Mouse (Mus musculus): ENCODE measurements at regions not wholly inside any gene's neighbourhood (a gene's known extent, or its start where the extent isn't known, plus 50 kb on each side); places are given as distances from the start of the nearest gene placed in this dataset.
"Not testable (repeated sequence)": the region's sequence is repeated elsewhere in the genome, so short reads cannot be mapped to it uniquely, and the experiment has no call there.

- no peak overlapping the region for H3K4me2 ChIP-seq (ENCODE audit: low read depth, low read length)
- no peak overlapping the region for H3K9ac ChIP-seq (ENCODE audit: low read length)
- WGBS: 10% methylated on average over 1 of the region's 1 CpGs
- no peak overlapping the region for H3K27ac ChIP-seq (ENCODE audit: low read length)
- no peak for ATAC-seq (replicated peaks; ENCODE audit: extremely low read depth, insufficient read depth, low FRiP score)
- no peaks in the 10 kb centered on the region for H3K36me3 ChIP-seq (ENCODE audit: control insufficient read depth, insufficient read depth)
- H3K27me3 ChIP-seq (ENCODE audit: control insufficient read depth, insufficient read depth, low read length): no peaks in the 10 kb centered on the region
- H3K4me1 ChIP-seq (ENCODE audit: control insufficient read depth, insufficient read depth, low read length): peaks cover 20% of the 10 kb centered on the region
- H3K9me3 ChIP-seq (replicated peaks; ENCODE audit: control insufficient read depth, low read length): peaks cover 7% of the 10 kb centered on the region; the same call in 1 of the 2 replicates
- H3K4me3 ChIP-seq (ENCODE audit: low read length): no peak overlapping the region
These were observed 160.1 kb upstream of the Map1b start for GRCm38 (mm10) chr13:99676393-99676792.

DNA sequence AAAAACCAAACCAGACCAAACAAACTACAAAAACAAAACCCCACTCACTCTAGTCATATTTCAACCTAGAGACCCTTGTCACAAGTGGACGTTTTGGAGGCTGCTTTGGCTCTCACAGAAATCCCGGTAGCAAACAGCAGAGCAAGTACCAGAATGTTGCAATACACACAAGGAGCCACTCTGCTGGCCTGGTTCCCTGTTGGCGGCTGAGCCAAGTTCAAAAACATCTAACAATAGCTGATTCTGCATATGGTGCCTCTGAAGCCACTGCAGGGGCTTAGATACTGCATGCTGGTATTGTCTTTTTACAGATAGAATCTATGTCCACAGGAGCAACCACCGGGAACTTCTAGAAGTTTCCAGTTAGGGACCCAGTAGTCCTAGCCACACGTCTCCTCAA is 159.6 kb upstream of the Map1b start:
- no peak for ATAC-seq (replicated peaks; ENCODE audit: extremely low read depth, insufficient read depth, low FRiP score)
- no peak overlapping the region for H3K4me2 ChIP-seq (ENCODE audit: low read depth, low read length)
- H3K27ac ChIP-seq (ENCODE audit: low read length): no peak overlapping the region
- no peak overlapping the region for H3K4me3 ChIP-seq (ENCODE audit: low read length)
- no peaks in the 10 kb centered on the region for H3K36me3 ChIP-seq (ENCODE audit: control insufficient read depth, insufficient read depth)
- H3K9me3 ChIP-seq (replicated peaks; ENCODE audit: control insufficient read depth, low read length): peaks cover 7% of the 10 kb centered on the region; the same call in 1 of the 2 replicates
- H3K4me1 ChIP-seq (ENCODE audit: control insufficient read depth, insufficient read depth, low read length): peaks cover 20% of the 10 kb centered on the region
- WGBS: 57% methylated on average over 5 of the region's 5 CpGs
- no peaks in the 10 kb centered on the region for H3K27me3 ChIP-seq (ENCODE audit: control insufficient read depth, insufficient read depth, low read length)
- no peak overlapping the region for H3K9ac ChIP-seq (ENCODE audit: low read length)

- Histone ChIP-seq H3K36me3 (ENCODE audit: control insufficient read depth, insufficient read depth) (no peaks in the 10 kb centered on the region), H3K4me1 (ENCODE audit: control insufficient read depth, insufficient read depth, low read length) (peaks cover 9% of the 10 kb centered on the region; the same call in 1 of the 2 replicates), H3K27ac (ENCODE audit: low read length) (no peak overlapping the region), H3K27me3 (ENCODE audit: control insufficient read depth, insufficient read depth, low read length) (no peaks in the 10 kb centered on the region), H3K9me3 (replicated peaks; ENCODE audit: control insufficient read depth, low read length) (0 out of 2 replicates have a peak, but pooled peaks cover 2% of the 10 kb centered on the region), H3K9ac (ENCODE audit: low read length) (no peak overlapping the region), H3K4me2 (ENCODE audit: low read depth, low read length) (no peak overlapping the region), H3K4me3 (ENCODE audit: low read length) (no peak overlapping the region)
- 50% methylated on average over 1 of the region's 1 CpGs for WGBS
- ATAC-seq (replicated peaks; ENCODE audit: extremely low read depth, insufficient read depth, low FRiP score): no peak
These were observed 156.4 kb upstream of the Map1b start for GRCm38 (mm10) chr13:99672714-99673113.

GRCm38 (mm10) chr13:99671747-99672146 is 155.4 kb upstream of the Map1b start:
- H3K9me3 ChIP-seq (replicated peaks; ENCODE audit: control insufficient read depth, low read length): no peaks in the 10 kb centered on the region
- H3K4me1 ChIP-seq (ENCODE audit: control insufficient read depth, insufficient read depth, low read length): peaks cover 10% of the 10 kb centered on the region; the same call in 1 of the 2 replicates
- H3K27ac ChIP-seq (ENCODE audit: low read length): no peak overlapping the region
- H3K9ac ChIP-seq (ENCODE audit: low read length): no peak overlapping the region
- no peaks in the 10 kb centered on the region for H3K27me3 ChIP-seq (ENCODE audit: control insufficient read depth, insufficient read depth, low read length)
- ATAC-seq (replicated peaks; ENCODE audit: extremely low read depth, insufficient read depth, low FRiP score): no peak
- H3K4me3 ChIP-seq (ENCODE audit: low read length): no peak overlapping the region
- WGBS: 90% methylated on average over 10 of the region's 10 CpGs
- H3K36me3 ChIP-seq (ENCODE audit: control insufficient read depth, insufficient read depth): no peaks in the 10 kb centered on the region
- no peak overlapping the region for H3K4me2 ChIP-seq (ENCODE audit: low read depth, low read length)

DNA sequence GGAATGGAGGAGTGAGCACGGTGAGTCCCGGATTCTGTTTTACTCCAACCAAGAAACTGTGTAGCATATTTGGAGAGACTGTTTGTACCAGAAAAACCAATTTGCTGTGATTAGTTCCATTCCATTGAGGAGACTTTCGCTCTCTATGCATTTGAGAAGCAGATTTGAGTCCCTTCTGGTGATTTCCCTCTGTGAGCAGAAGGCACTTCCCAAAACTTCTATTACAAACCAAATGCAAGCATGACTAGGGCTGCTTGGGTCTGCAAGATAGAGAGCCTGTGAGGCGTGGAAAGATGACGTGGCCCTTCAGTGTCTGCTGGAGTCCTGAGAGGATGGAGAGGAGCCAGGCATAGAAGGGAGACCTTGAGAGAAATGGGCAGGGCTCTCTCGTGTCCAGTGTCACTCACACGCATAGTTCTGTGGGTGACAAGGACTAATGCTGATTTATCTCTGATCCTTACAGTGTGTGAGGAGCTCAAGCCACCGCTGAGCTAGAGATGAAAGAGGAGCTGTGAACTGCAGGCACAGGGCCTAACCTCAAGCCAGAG is 153.7 kb upstream of the Map1b start:
- ATAC-seq (replicated peaks; ENCODE audit: extremely low read depth, insufficient read depth, low FRiP score): peak; percentile 32; the same call in 1 of the 2 replicates
- Histone ChIP-seq H3K4me3 (ENCODE audit: low read length) (no peak overlapping the region), H3K27ac (ENCODE audit: low read length) (no peak overlapping the region)

GRCm38 (mm10) chr13:99668613-99669012 is 152.3 kb upstream of the Map1b start:
- no peak for ATAC-seq (replicated peaks; ENCODE audit: extremely low read depth, insufficient read depth, low FRiP score)
- 82% methylated on average over 8 of the region's 8 CpGs for WGBS

More for the DNA sequence above, 153.7 kb upstream of the Map1b start:
- Histone ChIP-seq H3K36me3 (ENCODE audit: control insufficient read depth, insufficient read depth) (no peaks in the 10 kb centered on the region), H3K4me2 (ENCODE audit: low read depth, low read length) (no peak overlapping the region), H3K9me3 (replicated peaks; ENCODE audit: control insufficient read depth, low read length) (no peaks in the 10 kb centered on the region), H3K4me1 (ENCODE audit: control insufficient read depth, insufficient read depth, low read length) (peaks cover 7% of the 10 kb centered on the region; the same call in 1 of the 2 replicates), H3K27me3 (ENCODE audit: control insufficient read depth, insufficient read depth, low read length) (no peaks in the 10 kb centered on the region), H3K9ac (ENCODE audit: low read length) (no peak overlapping the region)
- 55% methylated on average over 8 of the region's 8 CpGs for WGBS

DNA sequence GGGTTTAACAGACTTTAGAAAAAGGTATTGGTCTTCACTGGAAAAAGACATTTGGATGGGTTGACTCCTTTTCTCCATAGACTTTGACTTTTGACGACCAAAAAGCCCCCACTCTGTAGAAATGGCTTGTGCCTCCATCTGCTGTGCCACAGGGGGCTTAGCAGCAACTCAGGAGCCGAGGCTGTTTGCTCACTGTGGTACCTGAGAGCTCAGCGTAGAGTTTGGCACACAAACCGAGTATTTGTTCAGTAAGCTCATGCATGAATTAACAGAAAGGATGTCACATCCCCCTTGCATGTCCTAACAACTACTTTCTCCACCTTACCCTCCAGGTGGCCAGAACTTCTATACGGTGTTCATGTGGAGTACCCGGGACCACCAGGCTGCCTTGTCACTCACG is 149.7 kb upstream of the Map1b start:
- WGBS: 78% methylated on average over 7 of the region's 7 CpGs

More at GRCm38 (mm10) chr13:99668613-99669012, 152.3 kb upstream of the Map1b start:
- no peaks in the 10 kb centered on the region for H3K27me3 ChIP-seq (ENCODE audit: control insufficient read depth, insufficient read depth, low read length)
- no peak overlapping the region for H3K27ac ChIP-seq (ENCODE audit: low read length)
- H3K9ac ChIP-seq (ENCODE audit: low read length): no peak overlapping the region
- H3K9me3 ChIP-seq (replicated peaks; ENCODE audit: control insufficient read depth, low read length): no peaks in the 10 kb centered on the region
- peaks cover 7% of the 10 kb centered on the region; the same call in 1 of the 2 replicates for H3K4me1 ChIP-seq (ENCODE audit: control insufficient read depth, insufficient read depth, low read length)
- H3K4me2 ChIP-seq (ENCODE audit: low read depth, low read length): no peak overlapping the region
- H3K4me3 ChIP-seq (ENCODE audit: low read length): no peak overlapping the region
- H3K36me3 ChIP-seq (ENCODE audit: control insufficient read depth, insufficient read depth): no peaks in the 10 kb centered on the region

GRCm38 (mm10) chr13:99663422-99663821 is 147.1 kb upstream of the Map1b start:
- not testable (repeated sequence) for H3K9ac ChIP-seq (ENCODE audit: low read length); H3K4me3 ChIP-seq (ENCODE audit: low read length); H3K4me1 ChIP-seq (ENCODE audit: control insufficient read depth, insufficient read depth, low read length); ATAC-seq (replicated peaks; ENCODE audit: extremely low read depth, insufficient read depth, low FRiP score); H3K4me2 ChIP-seq (ENCODE audit: low read depth, low read length); H3K9me3 ChIP-seq (replicated peaks; ENCODE audit: control insufficient read depth, low read length); H3K36me3 ChIP-seq (ENCODE audit: control insufficient read depth, insufficient read depth); H3K27me3 ChIP-seq (ENCODE audit: control insufficient read depth, insufficient read depth, low read length); H3K27ac ChIP-seq (ENCODE audit: low read length)
- 81% methylated on average over 12 of the region's 12 CpGs for WGBS

More for the DNA sequence above, 149.7 kb upstream of the Map1b start:
- H3K4me3 ChIP-seq (ENCODE audit: low read length): no peak overlapping the region
- H3K4me1 ChIP-seq (ENCODE audit: control insufficient read depth, insufficient read depth, low read length): peaks cover 4% of the 10 kb centered on the region; the same call in 1 of the 2 replicates
- H3K36me3 ChIP-seq (ENCODE audit: control insufficient read depth, insufficient read depth): no peaks in the 10 kb centered on the region
- H3K4me2 ChIP-seq (ENCODE audit: low read depth, low read length): no peak overlapping the region
- no peak for ATAC-seq (replicated peaks; ENCODE audit: extremely low read depth, insufficient read depth, low FRiP score)
- no peaks in the 10 kb centered on the region for H3K9me3 ChIP-seq (replicated peaks; ENCODE audit: control insufficient read depth, low read length)
- no peak overlapping the region for H3K27ac ChIP-seq (ENCODE audit: low read length)
- H3K27me3 ChIP-seq (ENCODE audit: control insufficient read depth, insufficient read depth, low read length): no peaks in the 10 kb centered on the region
- no peak overlapping the region for H3K9ac ChIP-seq (ENCODE audit: low read length)

- H3K27me3 ChIP-seq (ENCODE audit: control insufficient read depth, insufficient read depth, low read length): no peaks in the 10 kb centered on the region
- H3K9ac ChIP-seq (ENCODE audit: low read length): no peak overlapping the region
- peaks cover 11% of the 10 kb centered on the region for H3K4me1 ChIP-seq (ENCODE audit: control insufficient read depth, insufficient read depth, low read length)
- H3K36me3 ChIP-seq (ENCODE audit: control insufficient read depth, insufficient read depth): no peaks in the 10 kb centered on the region
- WGBS: 33% methylated on average over 6 of the region's 6 CpGs
- no peaks in the 10 kb centered on the region for H3K9me3 ChIP-seq (replicated peaks; ENCODE audit: control insufficient read depth, low read length)
- 0 out of 2 replicates have a peak overlapping the region, but pooled peaks have one; percentile 41 for H3K27ac ChIP-seq (ENCODE audit: low read length)
- H3K4me3 ChIP-seq (ENCODE audit: low read length): no peak overlapping the region
- ATAC-seq (replicated peaks; ENCODE audit: extremely low read depth, insufficient read depth, low FRiP score): peak; percentile 58
- H3K4me2 ChIP-seq (ENCODE audit: low read depth, low read length): no peak overlapping the region
These were observed 131.4 kb upstream of the Map1b start for GRCm38 (mm10) chr13:99647661-99648204.
